Mouse (Mus musculus) heart, embryonic 12.5 days (tissue): ENCODE results near the gene Aqp12. TPM values are rescaled to one million over a fixed set of nuclear protein-coding genes. Genes with fewer than 3 reads are reported as not detected.

Experiments used
- ATAC-seq: fragments of 200-750 bp; cut with Nextera tagmentation; 2 replicates; pipeline ENCODE4 v1.8.0; 2017; ENCODE audit warnings: moderate TSS enrichment, moderate library complexity; ENCODE audit not compliant: insufficient number of reproducible peaks, low FRiP score
- H3K27ac ChIP-seq: fragments of 300-500 bp; sonication (generic); 2 replicates; pipeline ENCODE4 v1.5.1; 2016; ENCODE audit warnings: mild to moderate bottlenecking, moderate library complexity; ENCODE audit not compliant: poor library complexity, severe bottlenecking
- H3K27me3 ChIP-seq: fragments of 300-500 bp; sonication (generic); replicated peaks from 2 replicates; pipeline ENCODE4 v1.6.1; 2016; ENCODE audit warnings: mild to moderate bottlenecking, moderate library complexity
- H3K36me3 ChIP-seq: fragments of 300-500 bp; sonication (generic); 2 replicates; pipeline ENCODE4 v1.6.1; 2016; ENCODE audit warnings: mild to moderate bottlenecking, moderate library complexity
- H3K4me1 ChIP-seq: fragments of 300-500 bp; sonication (generic); replicated peaks from 2 replicates; pipeline ENCODE4 v1.6.1; 2016; ENCODE audit warnings: mild to moderate bottlenecking
- H3K4me2 ChIP-seq: fragments of 300-500 bp; sonication (generic); 2 replicates; pipeline ENCODE4 v1.6.1; 2016; ENCODE audit warnings: mild to moderate bottlenecking, moderate library complexity
- H3K4me3 ChIP-seq: fragments of 300-500 bp; sonication (generic); 2 replicates; pipeline ENCODE4 v1.5.1; 2016; ENCODE audit warnings: mild to moderate bottlenecking
- H3K9ac ChIP-seq: fragments of 300-500 bp; sonication (generic); 2 replicates; pipeline ENCODE4 v1.6.1; 2016; ENCODE audit warnings: mild to moderate bottlenecking, moderate library complexity
- H3K9me3 ChIP-seq: fragments of 300-500 bp; sonication (generic); replicated peaks from 2 replicates; pipeline ENCODE4 v1.6.1; 2016; ENCODE audit warnings: mild to moderate bottlenecking, moderate library complexity
- WGBS: fragments of 180-500 bp; shearing (Covaris S2); methylation state at CpG from one replicate; pipeline ENCODE4 v1.1.7; 2016; 5-methylcytosine and 5-hydroxymethylcytosine counted together
- polyA plus RNA-seq: library from polyadenylated mRNA; unstranded; fragments of >200 nt; fragmentation: Nextera tagmentation; extraction: Ambion mirVana; gene quantifications from 2 replicates; pipeline ENCODE4 v1.2.1, GENCODE M21; 2016

The Aqp12 gene
- polyA plus RNA-seq, 1 experiment from 2014 or later: not detected

DNA sequence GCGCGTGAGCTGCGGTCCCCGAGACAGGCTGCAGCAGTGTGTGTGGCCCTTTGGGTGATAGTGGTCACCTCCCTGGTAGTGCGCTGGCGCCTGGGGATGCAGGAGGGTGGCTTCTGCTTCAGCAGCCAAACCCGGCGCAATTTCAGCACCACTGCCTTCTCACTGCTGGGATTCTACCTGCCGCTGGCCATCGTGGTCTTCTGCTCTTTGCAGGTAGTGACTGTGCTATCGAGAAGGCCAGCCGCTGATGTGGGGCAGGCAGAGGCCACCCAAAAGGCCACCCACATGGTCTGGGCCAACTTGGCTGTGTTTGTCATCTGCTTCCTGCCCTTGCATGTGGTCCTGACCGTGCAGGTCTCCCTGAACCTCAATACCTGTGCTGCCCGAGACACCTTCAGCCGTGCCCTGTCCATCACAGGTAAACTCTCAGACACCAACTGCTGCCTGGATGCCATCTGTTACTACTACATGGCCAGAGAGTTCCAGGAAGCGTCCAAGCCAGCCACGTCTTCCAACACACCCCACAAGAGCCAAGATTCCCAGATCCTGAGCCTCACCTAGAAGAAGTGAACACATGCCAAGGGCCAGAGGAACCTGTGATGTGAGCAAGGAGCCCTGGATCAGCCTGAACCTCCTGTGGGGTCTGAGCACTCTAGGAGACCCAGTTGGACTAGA is 23.1 kb upstream of the Aqp12 start:
- Histone ChIP-seq H3K4me3 (no peak overlapping the region), H3K36me3 (no peaks in the 10 kb centered on the region), H3K27me3 (no peaks in the 10 kb centered on the region), H3K4me2 (no peak overlapping the region), H3K27ac (no peak overlapping the region), H3K9me3 (no peaks in the 10 kb centered on the region), H3K4me1 (peaks cover 25% of the 10 kb centered on the region), H3K9ac (no peak overlapping the region)
- WGBS: 85% methylated on average over 17 of the region's 17 CpGs
- no peak for ATAC-seq

DNA sequence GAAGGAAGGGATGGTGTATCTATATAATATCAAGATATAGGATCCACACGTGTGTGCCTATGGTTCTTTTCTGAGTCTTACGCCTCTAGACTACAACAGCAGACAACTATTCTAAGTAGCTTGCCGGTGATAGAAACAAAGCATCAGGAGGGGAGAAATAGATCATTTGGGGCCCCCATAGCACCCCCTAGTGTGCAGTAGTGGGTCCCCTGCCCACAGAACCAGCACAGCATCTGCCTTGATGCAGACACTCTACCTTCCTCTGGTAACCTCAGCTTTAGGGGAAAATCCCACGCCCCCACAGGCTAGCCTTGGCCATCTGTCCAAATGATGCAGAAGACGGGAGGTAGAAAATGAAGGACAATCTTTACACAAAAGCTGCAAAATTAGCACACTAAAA is 21.1 kb upstream of the Aqp12 start:
- 81% methylated on average over 5 of the region's 5 CpGs for WGBS
- Histone ChIP-seq H3K4me3 (no peak overlapping the region), H3K36me3 (no peaks in the 10 kb centered on the region), H3K27ac (no peak overlapping the region), H3K9me3 (no peaks in the 10 kb centered on the region), H3K4me1 (peaks cover 6% of the 10 kb centered on the region), H3K27me3 (peaks cover 15% of the 10 kb centered on the region; the same call in 1 of the 2 replicates), H3K4me2 (no peak overlapping the region), H3K9ac (no peak overlapping the region)
- ATAC-seq: no peak

DNA sequence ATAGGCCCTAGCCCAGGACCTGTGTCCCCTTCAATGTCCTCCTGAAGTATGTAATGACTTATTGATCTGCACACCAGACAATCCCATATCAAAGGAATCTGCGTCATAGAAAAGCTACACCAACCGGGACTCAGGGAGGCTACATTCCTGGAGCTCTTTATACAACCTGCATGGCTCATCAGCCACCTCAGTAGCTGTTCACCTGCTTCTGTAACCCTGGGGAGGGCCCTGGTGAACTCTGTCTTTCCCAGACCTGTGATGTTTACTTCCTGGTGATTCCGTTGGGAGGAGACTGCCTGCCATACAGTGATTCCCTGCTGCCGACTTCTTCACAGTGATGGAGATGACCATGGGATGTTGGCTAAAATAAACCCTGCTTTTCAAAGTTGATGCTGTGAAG is 17.2 kb upstream of the Aqp12 start:
- Histone ChIP-seq H3K9me3 (no peaks in the 10 kb centered on the region), H3K27ac (no peak overlapping the region), H3K4me1 (no peaks in the 10 kb centered on the region), H3K4me2 (no peak overlapping the region), H3K36me3 (no peaks in the 10 kb centered on the region), H3K9ac (no peak overlapping the region), H3K4me3 (no peak overlapping the region), H3K27me3 (peaks cover 18% of the 10 kb centered on the region; the same call in 1 of the 2 replicates)
- ATAC-seq: no peak
- 69% methylated on average over 4 of the region's 4 CpGs for WGBS

DNA sequence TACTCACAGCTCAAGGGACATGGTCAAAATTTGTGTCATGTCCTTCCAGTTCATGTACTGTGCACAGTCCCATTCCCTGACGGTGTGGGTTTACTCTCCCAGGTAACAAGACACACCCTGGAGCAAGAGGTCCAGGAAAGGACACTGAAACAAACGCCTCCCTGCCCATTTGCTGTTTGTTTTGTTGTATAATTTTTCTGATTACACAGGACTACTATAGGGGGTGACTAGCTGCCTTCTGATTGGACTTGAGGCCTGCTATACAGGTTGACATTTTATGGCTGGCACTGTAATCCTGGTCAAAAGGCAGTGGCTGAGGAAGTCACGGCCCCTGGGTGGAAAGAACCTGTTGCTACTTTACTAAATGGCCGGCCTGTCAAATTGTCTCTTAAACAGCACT is 16.2 kb upstream of the Aqp12 start:
- Histone ChIP-seq H3K9me3 (no peaks in the 10 kb centered on the region), H3K27me3 (peaks cover 18% of the 10 kb centered on the region; the same call in 1 of the 2 replicates), H3K27ac (no peak overlapping the region), H3K4me3 (no peak overlapping the region), H3K9ac (no peak overlapping the region), H3K4me2 (no peak overlapping the region), H3K4me1 (no peaks in the 10 kb centered on the region), H3K36me3 (no peaks in the 10 kb centered on the region)
- WGBS: 59% methylated on average over 4 of the region's 4 CpGs
- ATAC-seq: no peak

DNA sequence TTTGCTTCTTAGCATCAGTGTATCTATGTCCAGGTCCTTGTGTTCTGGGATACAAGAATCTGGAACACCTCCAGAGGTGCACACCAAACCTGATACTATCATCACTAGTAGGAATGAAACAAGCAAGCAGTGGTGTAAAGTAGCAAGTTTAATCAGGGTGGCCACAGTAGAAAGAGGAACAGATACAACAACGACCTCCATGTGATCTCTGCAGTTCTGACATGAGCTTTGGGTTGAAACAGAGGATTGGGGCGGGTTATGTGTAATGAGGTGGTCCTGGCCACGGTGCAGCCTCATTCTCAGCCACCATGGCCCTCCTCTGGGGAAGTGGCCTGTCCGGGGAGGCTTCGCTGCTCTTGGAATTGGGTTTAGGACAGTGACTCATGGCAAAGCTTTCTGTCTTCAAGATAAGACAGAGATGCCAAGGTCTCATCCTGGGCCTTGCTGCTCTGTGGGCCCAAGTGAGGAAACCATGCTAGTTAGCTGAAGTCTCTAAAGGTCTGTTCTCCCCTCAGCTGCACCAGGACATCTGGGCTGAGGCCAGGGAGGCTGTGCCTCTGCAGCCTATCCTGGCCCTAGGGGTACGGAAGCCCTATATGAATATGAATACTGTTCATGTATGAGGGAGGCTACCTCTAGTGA is 13.8 kb upstream of the Aqp12 start:
- Histone ChIP-seq H3K9ac (no peak overlapping the region), H3K4me2 (no peak overlapping the region), H3K27me3 (peaks cover 18% of the 10 kb centered on the region; the same call in 1 of the 2 replicates), H3K9me3 (no peaks in the 10 kb centered on the region), H3K4me1 (no peaks in the 10 kb centered on the region), H3K27ac (no peak overlapping the region), H3K36me3 (no peaks in the 10 kb centered on the region), H3K4me3 (no peak overlapping the region)
- ATAC-seq: no peak
- 77% methylated on average over 6 of the region's 6 CpGs for WGBS

DNA sequence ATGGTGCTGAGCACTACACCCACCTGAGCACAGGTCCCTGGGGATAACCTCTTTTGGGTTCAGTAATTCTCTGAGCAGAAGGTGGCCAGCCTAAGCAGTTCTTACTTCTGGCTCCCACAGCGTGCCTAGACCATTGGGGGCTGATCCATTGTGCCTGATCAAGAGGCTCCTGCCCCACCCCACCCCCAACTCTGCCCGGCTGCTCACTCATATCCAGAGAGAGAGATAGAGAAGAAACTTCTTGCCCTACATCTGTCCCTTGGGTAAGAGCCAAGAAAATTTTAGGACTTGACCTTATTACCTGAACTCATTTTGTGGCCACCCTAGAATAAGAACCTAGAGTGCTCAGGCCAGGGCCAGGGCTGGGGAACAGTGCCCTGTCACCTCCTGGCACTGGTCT is 13.3 kb upstream of the Aqp12 start:
- no peak overlapping the region for H3K27ac ChIP-seq
- H3K4me2 ChIP-seq: no peak overlapping the region
- no peak overlapping the region for H3K4me3 ChIP-seq
- H3K9me3 ChIP-seq: no peaks in the 10 kb centered on the region
- ATAC-seq: no peak
- peaks cover 18% of the 10 kb centered on the region; the same call in 1 of the 2 replicates for H3K27me3 ChIP-seq
- H3K4me1 ChIP-seq: no peaks in the 10 kb centered on the region
- no peaks in the 10 kb centered on the region for H3K36me3 ChIP-seq
- WGBS: 67% methylated on average over 2 of the region's 2 CpGs
- no peak overlapping the region for H3K9ac ChIP-seq

DNA sequence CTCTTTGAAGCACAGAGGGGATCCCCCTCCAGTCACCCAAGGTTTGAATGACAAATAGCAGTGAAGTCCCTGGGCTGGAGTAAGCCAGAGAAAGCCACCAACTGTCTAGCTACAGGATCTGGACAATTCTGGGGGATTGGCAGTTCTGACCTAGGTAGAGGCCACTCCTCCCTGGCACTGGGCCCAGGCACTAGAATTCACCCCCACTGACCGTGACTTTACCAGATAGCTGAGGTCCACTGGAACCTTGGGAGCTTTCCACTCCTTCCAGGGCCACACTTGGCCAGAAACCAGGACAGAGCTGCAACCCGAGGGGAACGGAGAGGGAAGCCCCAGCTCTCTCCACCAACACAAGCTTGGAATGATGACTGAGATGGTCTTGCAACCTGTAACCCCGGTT is 3.1 kb downstream of the Aqp12 start:
- Histone ChIP-seq H3K27ac (no peak overlapping the region), H3K36me3 (no peaks in the 10 kb centered on the region), H3K27me3 (peaks cover 13% of the 10 kb centered on the region; the same call in 1 of the 2 replicates), H3K4me2 (no peak overlapping the region), H3K4me1 (peaks cover 10% of the 10 kb centered on the region), H3K9me3 (no peaks in the 10 kb centered on the region), H3K4me3 (no peak overlapping the region), H3K9ac (no peak overlapping the region)
- ATAC-seq: peak; percentile 48; the same call in 1 of the 2 replicates
- 24% methylated on average over 4 of the region's 4 CpGs for WGBS

DNA sequence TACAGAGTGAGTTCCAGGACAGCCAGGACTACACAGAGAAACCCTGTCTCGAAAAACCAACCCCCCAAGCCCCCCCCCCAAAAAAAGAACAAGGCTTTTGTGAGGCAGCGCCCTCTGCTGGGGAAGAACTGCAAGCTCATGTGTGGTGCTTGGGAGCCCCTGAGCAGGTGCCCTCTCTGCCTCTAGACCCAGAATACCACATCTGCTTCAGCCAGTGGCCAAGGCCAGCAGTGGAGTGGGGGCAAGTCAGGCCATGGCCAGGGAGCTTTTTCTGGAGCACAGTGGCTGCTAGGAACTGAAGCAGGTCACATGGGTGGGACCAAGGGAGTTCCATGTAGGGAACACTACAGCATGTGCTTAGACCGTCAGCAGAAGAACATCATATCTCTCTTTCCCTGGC is 4.6 kb downstream of the Aqp12 start:
- Histone ChIP-seq H3K36me3 (no peaks in the 10 kb centered on the region), H3K4me2 (no peak overlapping the region), H3K9ac (no peak overlapping the region), H3K9me3 (no peaks in the 10 kb centered on the region), H3K27ac (no peak overlapping the region), H3K27me3 (peaks cover 13% of the 10 kb centered on the region; the same call in 1 of the 2 replicates), H3K4me1 (peaks cover 10% of the 10 kb centered on the region), H3K4me3 (no peak overlapping the region)
- WGBS: 30% methylated on average over 3 of the region's 3 CpGs
- no peak for ATAC-seq

DNA sequence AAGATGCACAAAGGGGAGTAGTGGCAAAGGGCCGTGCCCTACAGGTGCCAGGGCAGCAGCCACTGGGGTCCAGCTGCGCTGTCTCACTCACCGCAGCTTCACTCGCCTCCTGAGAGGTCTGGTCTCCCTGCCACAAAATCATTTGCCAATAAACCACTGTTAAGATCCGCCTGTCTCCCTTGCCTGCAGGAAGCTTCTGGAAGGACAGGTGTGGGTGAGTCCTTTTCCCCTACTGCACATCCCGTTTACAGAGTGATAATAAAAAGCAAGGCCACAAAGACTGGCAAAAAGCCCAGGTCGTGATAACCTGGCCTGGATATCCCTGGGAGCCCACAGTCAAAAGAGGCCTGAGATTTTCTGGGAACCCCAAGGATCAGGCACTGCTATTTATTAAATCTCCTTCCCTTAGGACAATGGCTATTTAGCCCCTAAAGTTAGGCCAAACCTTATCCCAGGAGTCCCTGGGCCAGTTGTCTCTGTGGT is 6.0 kb downstream of the Aqp12 start:
- Histone ChIP-seq H3K9ac (no peak overlapping the region), H3K36me3 (no peaks in the 10 kb centered on the region), H3K4me1 (peaks cover 10% of the 10 kb centered on the region), H3K27ac (no peak overlapping the region), H3K4me3 (no peak overlapping the region), H3K27me3 (peaks cover 13% of the 10 kb centered on the region; the same call in 1 of the 2 replicates), H3K4me2 (no peak overlapping the region), H3K9me3 (no peaks in the 10 kb centered on the region)
- no peak for ATAC-seq
- WGBS: 63% methylated on average over 7 of the region's 7 CpGs

DNA sequence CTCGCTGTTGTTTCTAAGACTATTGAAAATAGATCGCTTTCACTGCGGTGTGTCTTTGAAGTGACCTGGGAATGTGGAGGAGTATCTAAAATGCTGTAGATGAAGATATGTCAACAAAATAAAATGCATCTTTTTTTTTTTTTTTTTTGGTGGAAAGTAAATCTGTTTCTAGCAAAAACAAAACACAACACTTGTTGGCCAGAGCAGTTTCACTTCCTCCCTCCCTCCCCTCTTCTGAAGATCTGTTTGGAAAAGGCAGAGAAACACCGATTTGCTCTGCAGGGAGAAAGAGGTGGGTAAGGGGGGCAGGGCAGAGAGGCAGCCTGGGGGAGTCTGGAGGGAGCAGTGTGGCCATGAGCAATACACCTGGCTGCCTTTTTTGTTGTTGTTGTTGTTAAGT is 7.2 kb downstream of the Aqp12 start:
- Histone ChIP-seq H3K9me3 (no peaks in the 10 kb centered on the region), H3K27me3 (peaks cover 5% of the 10 kb centered on the region; the same call in 1 of the 2 replicates), H3K36me3 (no peaks in the 10 kb centered on the region), H3K27ac (no peak overlapping the region), H3K4me1 (peaks cover 10% of the 10 kb centered on the region), H3K4me2 (no peak overlapping the region), H3K4me3 (no peak overlapping the region), H3K9ac (no peak overlapping the region)
- WGBS: 76% methylated on average over 4 of the region's 4 CpGs
- no peak for ATAC-seq

DNA sequence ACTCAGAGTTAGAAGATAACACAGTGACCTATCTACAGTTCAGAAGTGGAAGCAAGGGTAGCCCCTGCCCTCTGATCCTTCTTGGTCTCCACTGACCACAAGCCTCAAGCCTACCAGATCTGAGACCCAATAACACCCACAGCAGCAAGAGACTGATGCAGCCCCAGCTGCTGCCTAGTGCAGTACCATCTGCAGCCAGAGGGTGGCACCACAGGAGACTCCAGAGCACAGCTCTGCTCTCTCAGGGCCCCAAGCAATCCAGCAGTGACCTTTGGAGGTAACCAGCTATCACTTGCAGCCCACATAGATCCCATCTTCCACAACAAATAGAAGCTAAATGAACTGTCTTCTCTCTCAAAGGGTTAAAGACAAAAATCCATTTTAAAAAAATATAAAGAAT is 8.3 kb downstream of the Aqp12 start:
- peak; percentile 56; the same call in 1 of the 2 replicates for ATAC-seq
- Histone ChIP-seq H3K27me3 (0 out of 2 replicates have a peak, but pooled peaks cover 5% of the 10 kb centered on the region), H3K4me2 (no peak overlapping the region), H3K36me3 (no peaks in the 10 kb centered on the region), H3K4me1 (peaks cover 3% of the 10 kb centered on the region), H3K9me3 (no peaks in the 10 kb centered on the region), H3K9ac (no peak overlapping the region), H3K4me3 (no peak overlapping the region), H3K27ac (no peak overlapping the region)
